Mouse (Mus musculus) limb, embryonic 10.5 days (tissue): ENCODE data around the gene Ssr2. TPM values are rescaled to one million over a fixed set of nuclear protein-coding genes. Genes with fewer than 3 reads are reported as not detected.

ENCODE experiments used
- DNase-seq: peaks from one replicate; pipeline ENCODE4 v3.0.0-alpha.2; 2017; ENCODE audit warnings: low spot score
- H3K27ac ChIP-seq: fragments of 300-500 bp; sonication (generic); 2 replicates; pipeline ENCODE4 v1.5.1; 2016; ENCODE audit warnings: mild to moderate bottlenecking
- H3K27me3 ChIP-seq: fragments of 300-500 bp; sonication (generic); 2 replicates; pipeline ENCODE4 v1.6.1; 2016; ENCODE audit warnings: low read depth, mild to moderate bottlenecking; ENCODE audit not compliant: poor library complexity, severe bottlenecking
- H3K36me3 ChIP-seq: fragments of 300-500 bp; sonication (generic); 2 replicates; pipeline ENCODE4 v1.6.1; 2016; ENCODE audit warnings: mild to moderate bottlenecking, moderate library complexity
- H3K4me1 ChIP-seq: fragments of 300-500 bp; sonication (generic); 2 replicates; pipeline ENCODE4 v1.6.1; 2016
- H3K4me3 ChIP-seq: fragments of 300-500 bp; sonication (generic); 2 replicates; pipeline ENCODE4 v1.5.1; 2016; ENCODE audit warnings: mild to moderate bottlenecking, moderate library complexity
- H3K9me3 ChIP-seq: fragments of 300-500 bp; sonication (generic); replicated peaks from 2 replicates; pipeline ENCODE4 v1.6.1; 2016; ENCODE audit warnings: mild to moderate bottlenecking
- WGBS: fragments of 180-500 bp; shearing (Covaris S2); methylation state at CpG from one replicate; pipeline ENCODE4 v1.1.7; 2016; 5-methylcytosine and 5-hydroxymethylcytosine counted together
- polyA plus RNA-seq: library from polyadenylated mRNA; unstranded; fragments of >200 nt; fragmentation: Nextera tagmentation; extraction: Ambion mirVana; gene quantifications from 2 replicates; pipeline ENCODE4 v1.2.1, GENCODE M21; 2016

The Ssr2 gene
- polyA plus RNA-seq, 1 experiment from 2014 or later: 199 TPM

- H3K4me1 ChIP-seq: peaks cover 54% of the 10 kb centered on the region
- DNase-seq: no peak
- peak overlapping the region; percentile 91 for H3K4me3 ChIP-seq
- H3K9me3 ChIP-seq: no peaks in the 10 kb centered on the region
- peaks cover 28% of the 10 kb centered on the region for H3K27me3 ChIP-seq
- 12% methylated on average over 15 of the region's 15 CpGs for WGBS
- peaks cover 12% of the 10 kb centered on the region for H3K36me3 ChIP-seq
- H3K27ac ChIP-seq: peak overlapping the region; percentile 99
Observed at GRCm38 (mm10) chr3:88620146-88620991, 44.7 kb downstream of the Ssr2 start.

GRCm38 (mm10) chr3:88620992-88621536 lies 45.4 kb downstream of the Ssr2 start:
- peaks cover 25% of the 10 kb centered on the region for H3K27me3 ChIP-seq
- H3K9me3 ChIP-seq: no peaks in the 10 kb centered on the region
- peak overlapping the region; percentile 99 for H3K27ac ChIP-seq
- peak overlapping the region; percentile 91 for H3K4me3 ChIP-seq
- under 1% methylated on average over 64 of the region's 64 CpGs for WGBS
- H3K36me3 ChIP-seq: peaks cover 18% of the 10 kb centered on the region
- H3K4me1 ChIP-seq: peaks cover 55% of the 10 kb centered on the region
- peak; percentile 86 for DNase-seq

- under 1% methylated on average over 36 of the region's 36 CpGs for WGBS
- H3K9me3 ChIP-seq: no peaks in the 10 kb centered on the region
- no peak for DNase-seq
- H3K4me3 ChIP-seq: peak overlapping the region; percentile 91
- peaks cover 24% of the 10 kb centered on the region for H3K36me3 ChIP-seq
- H3K27me3 ChIP-seq: peaks cover 21% of the 10 kb centered on the region
- H3K4me1 ChIP-seq: peaks cover 59% of the 10 kb centered on the region
- peak overlapping the region; percentile 99 for H3K27ac ChIP-seq
Observed at GRCm38 (mm10) chr3:88621537-88622112, 45.9 kb downstream of the Ssr2 start.

GRCm38 (mm10) chr3:88622113-88622940 lies 46.7 kb downstream of the Ssr2 start:
- WGBS: under 1% methylated on average over 24 of the region's 24 CpGs
- peak; percentile 76 for DNase-seq

GRCm38 (mm10) chr3:88622941-88623345 lies 47.3 kb downstream of the Ssr2 start:
- WGBS: 1% methylated on average over 6 of the region's 6 CpGs
- Histone ChIP-seq H3K27ac (peak overlapping the region; percentile 99), H3K27me3 (peaks cover 11% of the 10 kb centered on the region), H3K4me1 (peaks cover 60% of the 10 kb centered on the region), H3K4me3 (peak overlapping the region; percentile 91), H3K36me3 (peaks cover 37% of the 10 kb centered on the region), H3K9me3 (no peaks in the 10 kb centered on the region)
- DNase-seq: peak; percentile 43

More at GRCm38 (mm10) chr3:88622113-88622940, 46.7 kb downstream of the Ssr2 start:
- Histone ChIP-seq H3K36me3 (peaks cover 31% of the 10 kb centered on the region), H3K4me1 (peaks cover 60% of the 10 kb centered on the region), H3K9me3 (no peaks in the 10 kb centered on the region), H3K27ac (peak overlapping the region; percentile 99), H3K4me3 (peak overlapping the region; percentile 91), H3K27me3 (peaks cover 17% of the 10 kb centered on the region)

- Histone ChIP-seq H3K4me1 (peaks cover 57% of the 10 kb centered on the region), H3K36me3 (peaks cover 43% of the 10 kb centered on the region), H3K9me3 (no peaks in the 10 kb centered on the region), H3K27ac (peak overlapping the region; percentile 99), H3K27me3 (peaks cover 5% of the 10 kb centered on the region), H3K4me3 (peak overlapping the region; percentile 91)
- DNase-seq: no peak
- 12% methylated on average over 15 of the region's 15 CpGs for WGBS
Observed at GRCm38 (mm10) chr3:88623346-88624135, 47.9 kb downstream of the Ssr2 start.

- Histone ChIP-seq H3K4me3 (peak overlapping the region; percentile 91), H3K27ac (peak overlapping the region; percentile 99), H3K36me3 (peaks cover 51% of the 10 kb centered on the region), H3K4me1 (peaks cover 62% of the 10 kb centered on the region), H3K27me3 (no peaks in the 10 kb centered on the region), H3K9me3 (no peaks in the 10 kb centered on the region)
- WGBS: 38% methylated on average over 4 of the region's 4 CpGs
- no peak for DNase-seq
Observed at GRCm38 (mm10) chr3:88624324-88624723, 48.6 kb downstream of the Ssr2 start.

GRCm38 (mm10) chr3:88624951-88625350 lies 49.3 kb downstream of the Ssr2 start:
- Histone ChIP-seq H3K27me3 (no peaks in the 10 kb centered on the region), H3K36me3 (peaks cover 57% of the 10 kb centered on the region), H3K9me3 (no peaks in the 10 kb centered on the region), H3K27ac (peak overlapping the region; percentile 99), H3K4me1 (peaks cover 60% of the 10 kb centered on the region), H3K4me3 (peak overlapping the region; percentile 91)
- 63% methylated on average over 2 of the region's 2 CpGs for WGBS
- no peak for DNase-seq

- Histone ChIP-seq H3K27ac (no peak overlapping the region), H3K4me1 (peaks cover 55% of the 10 kb centered on the region)
- 90% methylated on average over 7 of the region's 7 CpGs for WGBS
Observed at GRCm38 (mm10) chr3:88625531-88625930, 49.9 kb downstream of the Ssr2 start.

GRCm38 (mm10) chr3:88626316-88626715 lies 50.6 kb downstream of the Ssr2 start:
- Histone ChIP-seq H3K27me3 (no peaks in the 10 kb centered on the region), H3K27ac (no peak overlapping the region; the same call in 1 of the 2 replicates), H3K36me3 (peaks cover 71% of the 10 kb centered on the region), H3K4me3 (no peak overlapping the region), H3K9me3 (no peaks in the 10 kb centered on the region), H3K4me1 (peaks cover 48% of the 10 kb centered on the region)
- WGBS: 81% methylated on average over 7 of the region's 7 CpGs
- DNase-seq: no peak

More at GRCm38 (mm10) chr3:88625531-88625930, 49.9 kb downstream of the Ssr2 start:
- H3K4me3 ChIP-seq: no peak overlapping the region
- no peaks in the 10 kb centered on the region for H3K27me3 ChIP-seq
- no peaks in the 10 kb centered on the region for H3K9me3 ChIP-seq
- DNase-seq: no peak
- peaks cover 63% of the 10 kb centered on the region for H3K36me3 ChIP-seq

- Histone ChIP-seq H3K9me3 (no peaks in the 10 kb centered on the region), H3K27me3 (no peaks in the 10 kb centered on the region), H3K4me3 (peak overlapping the region; percentile 8; the same call in 1 of the 2 replicates), H3K27ac (no peak overlapping the region), H3K4me1 (peaks cover 48% of the 10 kb centered on the region), H3K36me3 (peaks cover 79% of the 10 kb centered on the region)
- no peak for DNase-seq
- 58% methylated on average over 4 of the region's 4 CpGs for WGBS
Observed at GRCm38 (mm10) chr3:88627114-88627513, 51.4 kb downstream of the Ssr2 start.

GRCm38 (mm10) chr3:88627535-88627934 lies 51.9 kb downstream of the Ssr2 start:
- Histone ChIP-seq H3K4me1 (peaks cover 47% of the 10 kb centered on the region), H3K27ac (no peak overlapping the region), H3K36me3 (peaks cover 83% of the 10 kb centered on the region), H3K27me3 (no peaks in the 10 kb centered on the region), H3K4me3 (peak overlapping the region; percentile 8; the same call in 1 of the 2 replicates), H3K9me3 (no peaks in the 10 kb centered on the region)
- no peak for DNase-seq
- WGBS: 86% methylated on average over 2 of the region's 2 CpGs
